Mouse (Mus musculus) brown adipose tissue, adult 24 weeks (tissue): ENCODE results near the gene Rft1. TPM values are rescaled to one million over a fixed set of nuclear protein-coding genes. Genes with fewer than 3 reads are reported as not detected.
"Not testable (repeated sequence)": the region's sequence is repeated elsewhere in the genome, so short reads cannot be mapped to it uniquely, and the experiment has no call there.

Experiments
- H3K27ac ChIP-seq: fragments of 200-500 bp; replicated peaks from 2 replicates; pipeline ENCODE4 v1.5.1; 2012; ENCODE audit warnings: low read depth, mild to moderate bottlenecking, low read length
- H3K4me1 ChIP-seq: fragments of 200-500 bp; 2 replicates; pipeline ENCODE4 v1.6.1; 2012; ENCODE audit warnings: low read length, mixed read lengths; ENCODE audit not compliant: control insufficient read depth, insufficient read depth, insufficient read length
- H3K4me3 ChIP-seq: fragments of 200-500 bp; 2 replicates; pipeline ENCODE4 v1.5.1; 2012; ENCODE audit warnings: low read depth, mild to moderate bottlenecking, low read length, moderate library complexity; ENCODE audit not compliant: insufficient read depth
- polyA plus RNA-seq: library from polyadenylated mRNA; stranded (reverse); fragments of >200 nt; gene quantifications from 2 replicates; pipeline ENCODE4 v1.2.4, GENCODE M21; 2012; ENCODE audit not compliant: missing spikeins, insufficient read depth, insufficient read length

Gene Rft1
- polyA plus RNA-seq, 1 experiment = 15.1 TPM

DNA sequence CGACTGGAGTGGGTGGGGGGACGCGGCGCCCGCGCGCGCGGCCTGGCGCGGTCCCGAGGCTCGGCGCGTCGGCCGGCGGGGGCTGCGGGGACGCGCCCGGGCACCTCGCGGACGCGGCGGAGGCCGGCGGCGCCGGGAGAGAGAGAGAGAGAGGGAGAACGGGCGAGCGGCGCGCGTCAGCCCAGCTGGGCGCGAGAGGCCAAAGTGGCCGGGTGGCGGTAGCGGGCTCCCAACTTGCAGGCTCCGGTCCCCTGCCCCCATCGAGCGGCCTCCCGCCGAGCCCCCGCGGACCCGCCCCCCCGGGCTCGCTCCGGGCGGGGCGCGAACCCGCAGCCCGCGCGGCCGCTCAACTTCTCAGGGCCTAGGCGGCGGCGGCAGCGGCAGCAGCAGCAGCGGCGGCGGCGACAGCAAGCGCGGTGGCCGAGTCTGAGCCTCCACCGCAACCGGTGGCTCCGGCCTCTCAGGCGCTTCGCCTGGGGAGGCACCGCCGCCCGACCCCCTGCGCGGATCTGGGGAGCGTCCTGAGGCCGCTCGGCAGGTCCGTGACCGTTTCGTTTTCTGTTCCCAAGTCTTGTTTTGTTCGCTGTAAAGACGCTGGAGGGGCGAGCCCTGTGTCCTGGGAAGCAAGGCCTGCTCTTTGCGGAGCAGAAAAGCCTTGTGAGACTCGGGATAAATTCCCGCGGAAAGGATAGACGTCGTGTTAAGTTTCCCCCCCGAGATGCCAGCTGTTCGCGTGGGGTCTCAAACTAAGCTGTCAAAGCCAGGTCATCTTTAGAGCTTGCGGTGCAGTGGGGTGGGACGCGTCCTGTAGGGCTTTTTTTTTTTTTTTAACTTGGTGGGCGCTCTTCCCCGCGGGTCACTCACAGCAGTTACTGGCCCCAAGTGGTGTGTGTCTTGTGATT lies 62.1 kb downstream of the Rft1 start:
- Histone ChIP-seq H3K4me1 (no peaks in the 10 kb centered on the region), H3K27ac (peak overlapping the region; percentile 68), H3K4me3 (peak overlapping the region; percentile 100)

DNA sequence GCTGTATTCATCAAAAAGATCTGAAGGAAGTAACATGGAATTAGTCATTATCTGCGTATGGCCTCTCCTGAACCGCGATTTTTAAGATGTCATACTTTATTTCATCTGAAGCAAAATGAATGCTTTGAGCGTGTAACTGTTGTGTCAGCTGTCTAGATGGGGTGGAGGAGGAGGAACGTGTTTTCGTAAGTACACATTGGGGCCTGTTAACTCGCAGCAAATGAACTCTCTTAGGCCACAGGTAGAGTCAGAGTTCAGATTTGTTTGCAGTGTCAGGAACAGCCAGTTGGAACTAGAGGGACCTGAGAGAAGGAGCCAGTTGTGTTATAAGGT lies 62.8 kb downstream of the Rft1 start:
- no peaks in the 10 kb centered on the region for H3K4me1 ChIP-seq
- peak overlapping the region; percentile 1; the same call in 1 of the 2 replicates for H3K27ac ChIP-seq
- peak overlapping the region; percentile 100 for H3K4me3 ChIP-seq

DNA sequence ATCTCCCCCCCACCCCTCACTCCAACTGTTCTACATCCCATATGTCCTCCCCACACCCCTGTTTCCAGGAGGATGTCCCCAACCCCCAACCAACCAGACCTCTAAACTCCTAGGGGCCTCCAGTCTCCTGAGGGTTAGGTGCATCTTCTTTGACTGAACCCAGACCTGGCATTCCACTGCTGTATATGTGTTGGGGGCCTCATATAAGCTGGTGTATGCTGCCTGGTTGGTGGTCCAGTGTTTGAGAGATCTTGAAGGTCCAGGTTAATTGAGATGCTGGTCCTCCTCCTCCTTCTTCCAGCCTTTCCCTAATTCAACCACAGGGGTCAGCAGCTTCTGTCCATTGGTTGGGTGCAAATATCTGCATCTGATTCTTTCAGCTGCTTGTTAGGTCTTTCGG lies 64.5 kb downstream of the Rft1 start:
- H3K4me3 ChIP-seq, H3K27ac ChIP-seq, H3K4me1 ChIP-seq: not testable (repeated sequence)

DNA sequence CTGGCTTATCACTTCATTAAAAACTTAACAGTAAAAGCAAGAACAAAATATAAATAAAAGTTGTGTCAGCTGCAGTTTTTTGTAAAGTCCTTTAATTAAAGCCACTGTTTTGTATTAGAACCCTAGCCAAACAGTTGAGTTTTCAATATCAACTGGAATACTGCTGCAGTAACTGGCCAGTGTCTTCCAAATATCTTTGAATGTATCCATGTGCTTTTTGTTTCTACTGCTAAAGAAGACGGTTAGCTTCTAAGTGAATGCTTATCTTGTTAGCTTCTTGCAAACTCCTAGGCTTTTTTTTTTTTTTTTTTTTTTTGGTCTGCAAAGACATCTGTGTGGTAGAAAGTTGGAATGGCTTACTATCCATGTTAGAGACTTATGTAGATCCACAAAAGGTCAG lies 65.4 kb downstream of the Rft1 start:
- H3K27ac ChIP-seq = no peak overlapping the region
- no peak overlapping the region for H3K4me3 ChIP-seq
- peaks cover 2% of the 10 kb centered on the region; the same call in 1 of the 2 replicates for H3K4me1 ChIP-seq

DNA sequence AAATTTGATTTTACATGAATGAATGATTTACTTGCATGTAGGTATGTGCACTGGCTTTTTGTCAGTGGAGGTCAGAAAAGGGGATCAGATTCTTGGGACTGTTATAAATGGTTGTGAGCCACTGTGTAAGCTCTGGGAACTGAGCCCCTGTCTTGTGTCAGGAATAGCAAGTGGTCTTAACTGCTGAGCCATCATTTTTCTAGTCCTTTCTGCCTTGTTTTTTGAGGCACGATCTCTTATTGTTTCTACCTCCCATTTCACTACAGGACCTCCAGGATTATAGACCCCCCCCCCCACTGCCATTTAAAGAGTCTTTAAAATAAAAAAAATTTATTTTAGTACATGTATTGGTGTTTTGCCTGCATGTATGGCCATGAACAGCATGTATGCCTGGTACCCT lies 67.7 kb downstream of the Rft1 start:
- H3K4me1 ChIP-seq = peaks cover 2% of the 10 kb centered on the region; the same call in 1 of the 2 replicates
- H3K27ac ChIP-seq = no peak overlapping the region
- H3K4me3 ChIP-seq = no peak overlapping the region

DNA sequence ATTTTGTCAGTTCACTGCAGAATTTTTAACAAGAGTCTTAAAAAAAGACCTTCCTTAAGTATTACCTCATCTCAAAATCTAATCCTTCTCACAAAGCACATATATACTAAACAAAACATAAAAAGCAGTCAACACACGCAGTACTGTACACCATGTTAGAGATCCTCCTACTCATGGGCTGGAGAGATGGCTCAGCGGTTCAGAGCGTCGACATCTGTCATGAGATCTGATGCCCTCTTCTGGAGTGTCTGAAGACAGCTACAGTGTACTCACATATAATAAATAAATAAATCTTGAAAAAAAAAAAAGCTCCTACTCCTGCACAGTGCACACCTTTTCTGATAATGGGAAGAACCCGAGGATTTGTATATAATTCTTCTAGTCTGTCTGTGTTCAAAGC lies 68.2 kb downstream of the Rft1 start:
- Histone ChIP-seq H3K4me3 (no peak overlapping the region), H3K4me1 (peaks cover 2% of the 10 kb centered on the region; the same call in 1 of the 2 replicates), H3K27ac (no peak overlapping the region)

DNA sequence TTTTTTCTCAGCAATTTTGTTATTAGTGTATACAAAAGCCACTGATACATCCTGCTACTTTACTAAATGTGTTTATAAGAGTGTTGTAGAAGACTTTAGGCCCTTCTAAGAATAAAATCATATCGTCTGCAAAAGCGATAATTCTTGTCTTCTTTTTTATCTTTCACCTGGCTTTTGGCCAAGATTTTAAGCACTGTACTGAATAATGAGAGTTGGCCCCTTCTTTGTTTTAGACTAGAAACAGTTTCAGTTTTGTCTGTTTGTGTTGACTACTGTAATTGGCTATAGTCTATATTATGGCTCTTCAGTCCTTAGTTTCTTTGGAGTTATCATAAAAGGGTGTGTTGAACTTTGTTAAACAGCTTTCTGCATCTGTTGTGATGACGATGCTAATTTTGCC lies 77.7 kb downstream of the Rft1 start:
- H3K4me3 ChIP-seq = no peak overlapping the region
- H3K4me1 ChIP-seq = peaks cover 4% of the 10 kb centered on the region
- no peak overlapping the region for H3K27ac ChIP-seq

DNA sequence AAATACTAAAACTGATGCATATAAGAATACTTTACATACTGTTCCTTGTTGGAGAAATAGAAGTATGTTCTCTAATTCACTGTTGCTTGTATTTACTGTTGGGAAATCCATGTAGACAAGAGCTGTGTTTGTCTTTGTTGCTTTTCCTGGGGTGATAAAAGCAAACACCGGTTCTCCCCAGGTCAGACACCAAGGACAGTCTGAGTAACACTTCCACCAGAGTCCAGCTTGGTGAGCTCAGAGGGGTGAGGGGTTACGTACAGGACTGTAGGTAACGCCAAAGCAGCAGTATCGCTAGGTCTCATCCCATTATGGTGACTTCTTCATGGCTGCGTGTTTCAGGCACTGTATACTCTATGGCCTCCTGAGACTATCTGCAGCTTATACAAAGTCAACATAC lies 80.5 kb downstream of the Rft1 start:
- H3K27ac ChIP-seq = no peak overlapping the region
- no peak overlapping the region for H3K4me3 ChIP-seq
- peaks cover 5% of the 10 kb centered on the region for H3K4me1 ChIP-seq

DNA sequence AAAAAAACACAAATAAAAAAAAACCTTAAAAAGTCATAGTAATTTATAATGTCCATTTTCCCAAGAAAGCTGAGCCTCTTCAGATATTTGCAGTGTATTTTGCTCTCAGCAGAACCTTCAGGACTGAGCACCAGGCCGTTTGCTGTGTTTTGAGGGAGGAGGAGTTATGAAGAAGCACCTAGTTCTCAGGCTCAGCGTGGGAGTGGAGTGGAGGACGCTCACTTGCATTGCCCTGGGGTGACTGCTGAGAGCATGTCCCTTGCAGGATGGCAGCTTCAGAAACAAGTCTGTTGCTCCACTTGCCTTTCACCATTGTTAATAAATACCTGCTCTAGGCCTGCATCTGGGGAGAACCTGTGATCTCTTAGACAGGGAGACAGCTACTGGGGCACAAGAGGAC lies 81.7 kb downstream of the Rft1 start:
- Histone ChIP-seq H3K4me3 (no peak overlapping the region), H3K27ac (no peak overlapping the region), H3K4me1 (peaks cover 7% of the 10 kb centered on the region)

DNA sequence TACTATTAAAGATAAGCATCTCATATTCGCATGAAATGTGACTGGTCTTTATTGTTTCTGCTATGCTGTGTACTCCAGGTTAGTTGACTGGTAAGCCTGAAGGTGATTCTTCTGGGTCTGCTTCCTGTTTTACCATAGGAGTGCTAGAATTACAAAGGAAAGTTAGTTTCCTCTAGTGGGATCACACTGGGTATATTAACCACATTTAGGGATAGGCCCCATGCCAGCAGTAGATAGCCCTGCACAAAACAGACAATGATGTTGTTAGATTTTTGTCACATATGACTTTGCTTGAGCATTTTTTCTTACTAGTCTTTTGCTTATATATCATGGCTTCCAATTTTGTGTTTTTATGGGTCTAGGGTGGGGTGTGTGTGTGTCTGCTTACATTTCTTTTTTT lies 82.3 kb downstream of the Rft1 start:
- no peak overlapping the region for H3K27ac ChIP-seq
- no peak overlapping the region for H3K4me3 ChIP-seq
- peaks cover 7% of the 10 kb centered on the region for H3K4me1 ChIP-seq

Other genes starting within 250 kb of the Rft1 start
- gene Dcp1a, start 174.8 kb upstream of the Rft1 start, polyA plus RNA-seq = 5.1 and 8.3 TPM in 2 replicates
- gene Cacna1d, start 162.9 kb upstream of the Rft1 start, polyA plus RNA-seq = not detected in 2 replicates
- 6,666 and 7,122 TPM in 2 replicates for gene Tkt, start 106.0 kb upstream of the Rft1 start, polyA plus RNA-seq
- gene Prkcd, start 28.1 kb upstream of the Rft1 start, polyA plus RNA-seq = 7.1 and 8.4 TPM in 2 replicates
- 8.2 and 8.3 TPM in 2 replicates for gene Sfmbt1, start 60.5 kb downstream of the Rft1 start, polyA plus RNA-seq
- gene Tmem110, start 171.2 kb downstream of the Rft1 start, polyA plus RNA-seq = 37.1 and 40.5 TPM in 2 replicates
- 6.8 and 12.9 TPM in 2 replicates for gene Mustn1, start 224.8 kb downstream of the Rft1 start, polyA plus RNA-seq
- gene Itih4, start 232.1 kb downstream of the Rft1 start, polyA plus RNA-seq = 0.96 and 1.3 TPM in 2 replicates